Mouse (Mus musculus): ENCODE data around the gene Frem2. TPM values are rescaled to one million over a fixed set of nuclear protein-coding genes. Genes with fewer than 3 reads are reported as not detected.

The Frem2 gene
- total RNA-seq, 2 experiments from 2014 or later, result 7.0 to 9.4 TPM

DNA sequence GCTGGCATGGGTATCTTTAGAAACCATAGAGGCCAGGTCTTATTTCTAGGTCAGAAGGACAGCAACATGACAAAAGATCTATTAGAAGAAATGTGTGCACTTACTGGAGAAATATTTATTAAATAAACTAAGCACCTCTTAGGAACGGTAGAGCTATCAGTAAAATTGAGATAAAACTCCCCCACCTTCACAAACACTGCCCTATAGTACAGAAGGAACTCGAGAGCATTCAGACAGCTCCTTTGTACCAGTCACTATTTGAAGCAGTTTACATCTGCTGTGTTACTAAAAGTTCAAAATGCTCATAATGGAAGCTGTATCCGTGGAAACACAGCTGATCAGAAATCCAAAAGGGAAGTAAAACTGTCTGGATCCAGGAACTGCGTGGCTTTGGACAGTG is 26.5 kb downstream of the Frem2 start:
- DNase-seq, result no peak
- intact Hi-C loops (cut with DNase I; ENCODE audit: low total_unique reads), result no loop called here

DNA sequence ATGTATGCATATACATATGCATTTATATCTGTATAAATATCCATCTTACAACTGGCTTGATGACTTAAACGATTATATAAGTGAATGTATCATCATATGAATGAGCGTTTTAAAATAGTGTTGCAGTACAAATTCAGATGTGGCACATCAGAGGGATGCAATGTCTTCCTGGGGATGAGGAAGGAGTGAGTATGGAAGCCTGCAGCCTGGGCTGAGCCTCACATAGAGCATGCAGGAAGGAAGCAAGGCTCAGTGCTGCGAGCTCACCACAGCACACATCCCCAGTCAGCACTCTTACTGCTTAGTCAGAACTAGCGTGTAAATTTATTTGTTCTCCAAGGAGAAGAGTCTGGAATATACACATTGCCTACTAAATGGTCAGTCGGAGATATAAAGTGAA is 27.2 kb downstream of the Frem2 start:
- intact Hi-C loops (cut with DNase I; ENCODE audit: low total_unique reads), result no loop called here
- no peak for DNase-seq

DNA sequence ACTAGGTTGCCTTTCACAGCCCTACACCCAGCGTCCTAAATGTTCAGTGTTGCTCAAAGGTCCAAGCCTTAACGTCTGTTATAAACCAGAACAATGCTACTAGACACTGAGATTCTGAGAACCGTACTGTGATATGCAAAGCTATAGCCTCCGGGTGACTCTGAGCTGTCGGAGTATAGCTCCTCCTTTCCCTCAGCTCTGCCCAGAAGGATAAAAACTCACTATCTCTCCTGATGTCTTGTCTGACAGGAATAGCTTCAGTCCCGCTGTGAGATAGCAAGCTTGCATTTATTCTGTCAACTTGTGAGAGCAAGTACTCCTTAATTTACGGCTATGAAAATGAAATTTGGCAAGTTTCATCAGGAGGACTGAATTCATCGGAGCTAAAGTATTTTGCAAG is 33.9 kb downstream of the Frem2 start:
- DNase-seq, result no peak
- intact Hi-C loops (cut with DNase I; ENCODE audit: low total_unique reads), result no loop called here

DNA sequence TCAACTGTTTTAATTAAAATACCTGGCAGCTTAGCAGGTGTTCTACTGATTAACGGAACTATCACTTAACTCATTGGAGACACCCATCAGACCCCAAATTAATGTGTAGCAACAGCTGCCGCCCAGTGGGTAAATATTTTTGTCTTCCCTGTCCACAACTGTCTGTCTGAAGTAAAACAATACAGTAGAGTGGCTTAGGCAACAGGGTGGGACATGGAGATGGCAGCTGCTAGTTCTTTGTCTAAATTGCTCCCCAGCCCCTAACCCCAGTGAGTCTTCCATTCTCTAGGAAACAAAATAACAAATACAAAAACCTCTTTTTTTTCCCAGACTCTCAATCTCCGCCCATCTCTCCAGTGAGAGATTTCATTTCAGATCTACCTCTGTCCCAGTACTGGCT is 36.2 kb downstream of the Frem2 start:
- intact Hi-C loops (cut with DNase I; ENCODE audit: low total_unique reads), result no loop called here
- DNase-seq, result no peak

DNA sequence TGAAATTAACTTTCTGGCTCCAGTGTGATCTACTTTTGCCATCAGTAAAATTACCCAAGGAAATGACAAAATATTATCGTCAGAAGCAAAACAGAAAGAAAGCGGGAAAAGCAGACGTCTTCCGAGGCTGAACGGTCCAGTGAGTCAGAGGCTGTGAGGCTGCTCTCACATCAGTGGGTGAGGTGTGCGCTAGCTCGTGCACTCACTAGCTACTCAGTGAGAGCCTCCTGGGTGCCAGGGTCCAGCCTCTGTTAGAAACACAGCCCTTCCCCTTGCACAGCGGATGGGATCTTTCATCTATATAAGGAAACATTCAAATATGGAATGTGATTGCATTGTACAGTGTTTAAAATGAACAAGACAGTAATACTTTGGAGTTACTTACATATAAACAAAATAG is 36.8 kb downstream of the Frem2 start:
- intact Hi-C loops (cut with DNase I; ENCODE audit: low total_unique reads), result no loop called here
- DNase-seq, result no peak

DNA sequence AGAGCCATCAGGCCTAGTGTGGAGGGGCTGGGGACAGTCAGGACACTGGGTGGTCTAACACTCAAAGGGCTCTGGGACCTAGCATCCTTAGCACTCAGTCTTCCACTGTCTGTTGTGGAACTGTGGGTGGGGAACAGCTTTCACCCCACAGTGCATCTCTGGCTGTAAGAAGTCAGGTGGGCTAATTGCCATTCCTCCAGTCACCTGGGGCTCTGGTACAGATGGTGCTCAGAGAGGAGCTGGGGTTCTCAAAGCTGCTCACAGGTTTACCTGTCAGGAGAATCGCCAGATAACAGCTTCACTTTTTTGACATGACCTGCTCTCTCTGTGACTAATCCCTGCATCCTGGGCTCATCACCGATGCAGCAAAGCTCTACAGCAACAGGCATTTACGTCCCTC is 46.0 kb downstream of the Frem2 start:
- intact Hi-C loops (cut with DNase I; ENCODE audit: low total_unique reads), result no loop called here
- DNase-seq, result no peak

DNA sequence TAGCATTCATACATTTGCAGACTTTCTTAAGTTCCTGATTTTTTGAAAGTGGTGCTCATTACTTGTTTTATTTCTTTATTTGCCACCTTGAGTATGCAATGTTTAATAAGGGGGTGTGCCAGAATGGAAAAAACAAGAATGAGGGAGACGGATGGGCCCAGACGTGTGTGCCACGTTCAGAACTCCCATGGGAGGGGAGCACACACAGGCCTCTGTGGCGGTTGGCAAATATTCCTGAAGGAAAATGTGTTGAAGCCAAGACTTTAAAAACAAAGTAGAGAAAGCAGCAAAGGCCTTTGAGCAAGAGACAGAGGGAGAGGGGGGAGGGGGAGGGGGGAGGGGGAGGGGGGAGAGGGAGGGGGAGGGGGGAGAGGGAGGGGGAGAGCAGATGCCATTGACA is 47.3 kb downstream of the Frem2 start:
- no peak for DNase-seq
- intact Hi-C loops (cut with DNase I; ENCODE audit: low total_unique reads), result no loop called here

DNA sequence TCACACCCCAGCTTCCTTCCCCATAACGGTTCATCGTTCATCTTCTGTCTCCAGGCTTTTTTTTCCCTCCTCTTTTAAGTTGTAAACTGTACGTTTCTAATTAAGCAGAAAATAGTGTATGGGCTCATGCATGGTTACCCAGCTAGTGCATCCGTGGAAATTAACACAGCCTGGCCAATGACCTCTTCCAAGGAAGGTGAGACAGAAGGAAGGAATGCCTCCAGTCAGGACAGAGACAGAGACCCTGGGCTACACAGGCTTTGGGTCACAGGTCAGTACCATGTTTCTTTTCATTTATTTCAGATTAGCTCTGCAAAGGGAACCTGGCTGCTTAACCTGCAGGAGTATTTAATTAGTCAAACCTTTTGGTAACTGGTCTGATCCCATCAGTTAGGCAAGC is 57.0 kb downstream of the Frem2 start:
- no peak for DNase-seq
- intact Hi-C loops (cut with DNase I; ENCODE audit: low total_unique reads), result no loop called here

DNA sequence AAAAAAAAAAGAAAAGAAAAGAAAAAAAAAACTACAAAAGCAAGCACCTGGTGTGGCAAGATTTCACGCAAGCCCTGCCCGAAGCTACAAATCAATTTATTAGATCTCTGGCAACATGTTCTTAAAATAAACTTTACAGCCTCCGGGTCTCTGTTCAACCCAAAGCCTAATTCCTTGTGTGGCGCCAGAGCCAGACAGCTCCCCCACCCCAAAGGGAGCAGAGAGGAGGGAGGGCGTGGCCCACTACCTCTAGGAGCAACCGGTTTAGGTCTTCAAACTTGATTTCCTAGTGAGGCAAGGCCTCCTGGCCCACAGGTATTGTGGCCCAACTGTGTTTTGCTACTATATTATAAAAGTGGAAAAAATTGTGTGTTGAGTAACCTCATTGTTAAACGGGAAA is 57.8 kb downstream of the Frem2 start:
- intact Hi-C loops (cut with DNase I; ENCODE audit: low total_unique reads), result no loop called here
- no peak for DNase-seq

DNA sequence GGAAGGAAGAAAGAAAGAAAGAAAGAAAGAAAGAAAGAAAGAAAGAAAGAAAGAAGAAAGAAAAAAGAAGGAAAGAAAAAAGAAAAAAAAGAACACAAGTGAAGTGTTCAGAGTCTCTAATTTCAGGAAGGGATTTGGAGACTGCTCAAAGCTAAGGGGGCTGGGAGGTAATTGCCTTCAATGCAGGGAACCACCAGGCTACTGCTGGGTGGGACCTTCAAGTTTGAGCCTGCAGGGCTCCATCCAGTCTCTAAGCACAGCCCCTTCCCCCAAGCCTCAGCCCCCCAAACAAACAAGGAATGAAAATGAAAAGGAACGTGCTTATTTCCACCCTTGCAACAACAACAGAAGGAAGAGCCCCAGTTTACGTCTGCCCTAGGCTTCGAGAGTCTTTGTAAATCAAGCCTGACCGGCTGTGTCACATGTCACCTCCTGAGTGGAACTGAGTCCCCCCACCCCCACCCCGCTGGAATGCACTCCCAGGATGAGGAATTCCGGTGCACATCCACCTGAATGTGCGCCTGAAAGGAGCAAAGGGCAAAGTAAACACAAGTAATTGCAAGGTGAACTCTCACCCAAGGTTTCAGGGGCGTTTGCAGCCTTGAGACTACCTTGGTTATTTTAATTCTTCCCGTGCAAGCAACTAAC is 58.9 kb downstream of the Frem2 start:
- intact Hi-C loops (cut with DNase I; ENCODE audit: low total_unique reads), result no loop called here
- no peak for DNase-seq

DNA sequence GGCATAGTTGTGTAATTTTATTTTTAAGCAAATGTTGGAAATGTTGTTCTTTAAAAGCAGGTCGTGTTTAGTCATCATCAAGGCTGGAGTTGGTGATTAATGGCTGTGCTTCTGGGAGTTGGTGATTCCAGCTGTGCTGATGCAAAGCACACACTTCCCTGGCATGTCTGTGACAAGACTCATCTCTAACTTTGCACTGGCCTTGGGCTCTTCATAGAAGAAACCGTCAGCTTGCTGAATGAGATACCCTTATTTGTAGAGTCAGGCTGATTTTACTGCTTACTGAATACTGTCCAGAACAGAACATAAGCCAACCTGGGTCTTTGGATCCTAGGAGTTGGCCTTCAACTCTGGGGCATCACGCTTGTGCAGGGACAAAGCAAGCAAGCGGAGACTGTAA is 62.7 kb downstream of the Frem2 start:
- intact Hi-C loops (cut with DNase I; ENCODE audit: low total_unique reads), result no loop called here
- DNase-seq, result no peak

DNA sequence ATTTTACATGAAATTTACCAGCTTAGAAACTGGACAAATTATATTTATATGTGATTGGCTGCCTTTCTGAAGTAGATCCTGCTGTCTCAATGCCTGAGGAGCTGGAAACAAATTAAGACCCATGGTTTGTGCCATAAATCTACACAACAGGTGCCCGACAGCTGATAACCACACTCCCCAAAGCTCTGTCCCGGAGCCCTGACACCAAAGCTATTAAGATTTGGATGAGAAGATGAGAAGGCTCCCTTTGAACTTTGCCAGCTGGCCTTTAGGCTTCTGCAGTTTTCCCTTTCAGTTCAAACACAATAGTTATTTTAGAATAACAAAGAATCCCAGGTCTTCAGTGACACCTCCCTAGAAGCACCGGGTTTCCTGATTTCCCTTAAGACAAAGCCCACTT is 63.4 kb downstream of the Frem2 start:
- intact Hi-C loops (cut with DNase I; ENCODE audit: low total_unique reads), result no loop called here
- DNase-seq, result no peak

DNA sequence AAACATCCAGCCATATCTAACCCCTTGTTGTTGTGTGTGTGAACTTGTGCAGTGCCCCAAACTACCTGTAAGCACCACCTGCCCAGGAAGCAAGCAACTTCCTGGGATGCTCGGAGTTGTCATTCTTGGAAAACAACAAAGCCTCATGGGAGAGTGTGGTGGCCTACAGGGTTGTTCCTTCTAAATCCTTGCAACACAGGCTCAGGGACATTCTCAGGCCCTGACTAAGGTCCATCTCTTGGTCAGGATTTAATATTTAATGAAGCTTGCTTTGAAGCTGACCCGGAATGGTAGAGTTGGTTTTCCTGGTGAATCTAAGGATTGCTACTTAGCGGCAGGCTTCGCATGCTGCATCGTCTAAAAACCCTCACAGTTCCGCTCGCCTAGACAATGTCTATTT is 65.1 kb downstream of the Frem2 start:
- DNase-seq, result no peak
- intact Hi-C loops (cut with DNase I; ENCODE audit: low total_unique reads), result no loop called here

DNA sequence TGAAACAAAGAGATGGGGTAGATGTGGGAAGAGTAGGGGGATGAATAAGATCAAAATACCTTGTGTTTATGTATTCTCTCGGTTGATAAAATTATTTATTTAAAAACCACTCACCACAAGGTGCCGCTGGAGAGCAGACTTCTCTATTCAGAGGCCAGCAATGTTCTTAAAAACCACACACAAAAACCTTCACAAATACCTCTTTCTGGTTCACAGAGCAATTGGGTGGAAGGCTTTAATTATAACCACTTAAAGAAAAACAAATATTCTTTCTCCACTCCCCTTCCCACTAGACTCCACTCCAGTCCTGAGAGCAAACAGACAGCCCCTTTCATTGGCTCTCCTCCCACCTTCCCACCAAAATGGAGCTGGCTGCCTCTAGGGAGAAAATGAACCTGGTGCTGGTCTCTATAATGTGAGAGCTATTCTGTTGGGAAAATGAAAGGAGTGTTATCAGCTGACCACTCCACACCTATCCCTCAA is 67.0 kb downstream of the Frem2 start:
- intact Hi-C loops (cut with DNase I; ENCODE audit: low total_unique reads), result loop anchor here (2.0 kb wide), 1 partner anchor 67 kb away; the partner anchor contains the start of gene Frem2
- peak; percentile 13 for DNase-seq

DNA sequence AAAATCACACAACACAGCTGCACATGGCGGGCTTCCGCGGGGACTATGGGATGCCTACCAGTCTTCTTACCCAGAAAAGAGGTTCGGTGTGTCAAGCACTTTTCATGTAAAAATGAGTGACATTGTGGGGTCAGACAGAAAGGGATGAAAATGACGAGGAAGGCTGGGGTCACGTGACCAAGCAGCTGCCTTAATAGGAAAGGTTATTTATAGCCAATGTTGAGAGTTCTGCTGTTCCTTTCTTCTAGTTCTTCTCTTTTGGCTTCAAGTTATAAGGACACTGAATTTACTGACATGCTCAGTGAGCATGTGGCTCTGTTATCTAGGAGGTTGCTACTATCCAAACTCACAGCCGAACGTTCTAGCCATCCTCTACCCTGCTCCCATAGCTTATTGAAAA is 73.9 kb downstream of the Frem2 start:
- no peak for DNase-seq
- intact Hi-C loops (cut with DNase I; ENCODE audit: low total_unique reads), result loop anchor here (10.0 kb wide), 1 partner anchor 152 kb away; no protein-coding TSS in a partner anchor

DNA sequence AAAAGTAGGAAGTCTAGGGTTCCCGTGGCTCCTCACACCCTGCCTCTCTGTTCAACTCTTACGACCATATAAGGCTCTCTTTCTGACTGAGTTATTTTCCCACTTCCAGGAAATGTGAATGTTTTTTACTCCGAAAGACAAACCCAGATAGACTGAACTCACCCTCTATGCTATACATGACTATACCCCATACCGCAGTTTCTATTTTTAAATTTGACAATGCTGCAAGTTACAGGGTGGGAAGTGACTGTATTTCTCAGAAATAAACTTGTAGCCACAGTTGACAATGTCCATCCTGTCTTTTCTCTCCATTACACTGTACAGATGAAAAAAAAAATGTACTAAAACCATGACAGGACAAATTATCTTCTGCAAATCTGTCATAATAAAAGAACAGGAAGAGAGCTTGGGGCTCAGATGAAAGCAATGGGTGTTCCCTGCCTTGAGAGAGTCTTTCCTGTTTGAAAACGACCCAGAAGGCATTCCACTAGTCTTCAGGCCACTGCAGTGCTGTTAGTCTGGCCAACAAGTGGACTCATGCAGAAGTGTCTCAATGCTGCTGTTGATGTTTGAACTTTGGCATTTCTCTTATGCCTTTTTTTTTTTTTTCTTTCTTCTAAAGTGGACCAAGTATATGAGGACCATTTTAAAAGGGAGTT is 76.4 kb downstream of the Frem2 start:
- DNase-seq, result no peak
- intact Hi-C loops (cut with DNase I; ENCODE audit: low total_unique reads), result loop anchor here (10.0 kb wide), 1 partner anchor 154 kb away; no protein-coding TSS in a partner anchor

DNA sequence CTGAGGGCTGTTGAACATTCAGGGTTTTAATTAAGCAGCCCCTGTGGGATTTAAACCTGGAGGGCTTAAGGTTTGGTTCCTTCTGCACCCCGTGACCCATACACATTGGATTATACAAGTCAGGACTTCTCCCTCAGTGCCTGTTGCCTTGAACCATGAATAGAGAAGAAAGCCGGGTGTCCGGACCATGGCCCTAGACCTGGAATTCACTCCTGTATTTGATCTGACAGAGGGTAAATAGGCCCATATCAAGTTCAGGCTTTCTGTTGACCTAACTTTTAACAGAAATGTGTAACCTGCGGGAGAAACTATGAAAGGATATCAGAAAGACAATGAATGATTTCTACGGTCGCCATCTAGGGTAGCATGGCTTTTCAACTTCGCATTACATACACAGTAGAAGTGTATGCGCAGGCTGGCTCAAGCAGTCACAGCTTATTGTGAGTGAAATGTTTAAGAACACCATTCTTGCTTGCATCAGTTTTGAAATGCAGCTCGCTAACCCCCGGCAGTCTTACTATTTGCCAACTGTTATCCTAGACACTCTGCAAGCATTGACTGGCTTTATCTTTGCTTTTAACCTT is 77.9 kb downstream of the Frem2 start:
- no peak for DNase-seq
- intact Hi-C loops (cut with DNase I; ENCODE audit: low total_unique reads), result no loop called here

DNA sequence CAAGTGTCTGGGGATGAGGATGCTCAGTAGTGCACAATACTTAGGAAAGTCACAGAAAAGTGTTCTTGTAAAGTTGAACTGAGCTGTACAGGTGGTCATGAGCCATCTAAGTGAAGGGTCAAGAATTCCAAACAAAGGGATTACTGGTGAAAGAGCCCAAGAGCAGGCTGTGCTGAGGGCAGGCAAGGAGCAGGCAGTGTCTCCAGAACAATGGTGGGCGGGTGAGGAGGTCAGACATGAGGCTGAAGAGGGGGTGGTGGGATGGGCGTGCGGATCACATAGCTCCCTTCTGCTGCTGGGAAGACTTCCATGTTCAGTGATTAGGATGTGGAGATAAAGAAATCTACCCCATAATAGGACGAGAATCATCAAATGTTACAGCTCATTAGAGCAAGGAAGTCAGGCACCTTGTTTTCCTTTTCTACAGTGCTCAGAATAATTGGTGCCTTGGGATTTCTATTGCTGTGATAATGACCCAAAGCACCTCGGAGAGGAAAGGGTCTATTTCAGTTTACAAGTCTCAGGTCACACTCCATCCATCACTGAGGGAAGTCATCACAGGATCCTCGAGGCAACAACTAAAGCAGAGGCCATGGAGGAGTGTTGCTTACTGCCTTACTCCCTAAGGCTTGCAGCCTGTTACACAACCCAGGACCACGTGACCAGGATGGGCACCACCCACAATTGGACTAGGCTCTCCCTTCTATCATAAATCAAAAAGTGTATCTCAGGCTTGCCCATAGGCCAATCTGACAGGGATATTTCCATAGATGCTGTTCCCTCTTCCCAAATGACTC is 80.6 kb downstream of the Frem2 start:
- DNase-seq, result no peak
- intact Hi-C loops (cut with DNase I; ENCODE audit: low total_unique reads), result no loop called here

DNA sequence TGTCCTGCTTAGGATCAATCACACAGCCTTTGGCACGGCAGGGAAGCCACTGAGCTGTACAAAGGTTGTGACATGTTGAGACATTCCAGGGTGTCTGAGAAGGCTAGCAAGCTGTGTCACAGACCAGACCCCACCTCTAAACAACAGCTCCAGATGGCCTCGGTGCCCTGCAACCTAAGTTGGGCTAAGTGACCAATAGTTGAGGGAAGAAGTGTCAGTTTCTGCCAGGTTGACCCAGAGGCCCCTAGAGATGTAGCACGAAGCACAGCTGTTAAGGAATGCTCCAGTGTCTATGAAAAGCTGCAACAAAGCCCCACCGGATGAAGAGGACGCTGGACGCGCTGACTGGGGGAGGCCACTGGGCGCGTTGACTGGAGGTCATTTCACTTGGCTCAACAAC is 83.0 kb downstream of the Frem2 start:
- no peak for DNase-seq
- intact Hi-C loops (cut with DNase I; ENCODE audit: low total_unique reads), result no loop called here

DNA sequence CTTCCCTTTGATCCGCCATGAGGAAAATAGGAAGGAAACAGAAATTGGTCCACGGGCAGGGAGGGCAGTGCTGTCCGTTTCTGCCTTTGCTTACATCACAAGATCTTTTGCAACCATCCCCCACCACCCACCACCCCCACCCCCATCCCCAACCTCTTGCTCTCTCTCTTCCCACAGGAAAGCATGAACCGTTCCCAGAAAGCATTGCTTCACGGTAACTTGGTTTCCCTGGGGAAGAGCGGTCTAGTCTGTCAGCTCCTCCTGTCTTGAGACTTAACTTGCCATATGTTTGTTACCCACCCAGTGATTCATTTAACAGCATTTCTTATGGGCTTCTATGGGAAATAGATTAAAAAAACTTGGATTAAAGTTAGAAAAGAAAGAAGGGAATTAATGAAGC is 85.5 kb downstream of the Frem2 start:
- intact Hi-C loops (cut with DNase I; ENCODE audit: low total_unique reads), result no loop called here
- DNase-seq, result no peak
